ENCODE assay signal across 8 mouse cellular contexts in the genomic region with DNA sequence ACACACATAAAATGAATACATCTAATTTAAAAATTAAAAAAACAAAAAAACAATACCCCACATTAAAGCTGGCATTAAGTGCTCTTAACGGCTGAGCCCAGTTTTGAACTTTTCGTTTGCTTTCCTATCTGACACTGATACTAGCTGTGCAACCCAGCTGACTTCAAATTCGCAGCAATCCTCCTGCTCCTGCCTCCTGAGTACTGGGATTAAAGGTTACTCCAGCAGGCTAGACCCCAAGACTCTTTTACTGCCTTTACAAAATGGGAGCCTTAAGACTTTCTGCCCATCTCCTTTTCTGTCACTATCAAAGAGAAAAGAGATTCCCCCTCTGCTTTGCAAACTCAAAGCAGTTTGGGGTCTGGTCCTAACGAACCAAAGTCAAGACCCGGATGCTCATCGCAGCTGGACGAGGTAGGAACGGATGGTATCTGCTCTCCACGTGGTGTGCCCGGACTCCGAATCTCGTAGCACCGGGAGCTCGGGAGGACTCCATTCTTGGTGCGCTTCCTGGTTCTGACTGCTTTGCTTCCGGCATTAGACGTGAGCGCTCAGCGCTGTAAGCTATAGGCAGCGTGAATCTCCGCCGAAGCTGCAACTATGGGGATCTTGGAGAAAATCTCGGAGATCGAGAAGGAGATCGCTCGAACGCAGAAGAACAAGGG. TPM values are rescaled to one million over a fixed set of nuclear protein-coding genes. Genes with fewer than 3 reads are reported as not detected.
A peak's percentile ranks its signal among the peaks of the same experiment; 100 is the strongest.
DNase-seq lines count a peak whose midpoint lies in the region; ATAC-seq and TF ChIP-seq lines count a peak whose summit lies in the region.

Gene Drg2 (plus strand): TSS at position 512 of the 665 bp plus-strand sequence.

- ATAC-seq in erythroid progenitor cell, adult 5-6 weeks (replicated peaks; ENCODE audit: low FRiP score, poor library complexity, severe bottlenecking): peak; percentile 76
- peak; percentile 78 for ATAC-seq in heart, embryonic 12.5 days (ENCODE audit: insufficient number of reproducible peaks, low FRiP score)
- ATAC-seq in kidney, postnatal 0 days (replicated peaks; ENCODE audit: low FRiP score, low read depth): peak; percentile 84
- ATAC-seq in liver, embryonic 11.5 days (replicated peaks; ENCODE audit: low FRiP score): peak; percentile 94
- ATAC-seq in stomach, embryonic 14.5 days (ENCODE audit: insufficient number of reproducible peaks, insufficient read depth, low FRiP score, low read depth): peak; percentile 90

- peak within 1 kb of the TSS; percentile 86 for H3K4me3 ChIP-seq in heart, embryonic 12.5 days
- H3K4me3 ChIP-seq in kidney, postnatal 0 days (replicated peaks; ENCODE audit: low read depth, low read length): peak within 1 kb of the TSS; percentile 68
- peak within 1 kb of the TSS; percentile 71 for H3K4me3 ChIP-seq in liver, embryonic 11.5 days (ENCODE audit: low read depth, low read length)
- peak within 1 kb of the TSS; percentile 76 for H3K4me3 ChIP-seq in stomach, embryonic 14.5 days (ENCODE audit: low read depth, low read length)

- H3K4me2 ChIP-seq in heart, embryonic 12.5 days: peak within 1 kb of the TSS; percentile 96
- peak within 1 kb of the TSS; percentile 71 for H3K4me2 ChIP-seq in kidney, postnatal 0 days (ENCODE audit: low read length)
- H3K4me2 ChIP-seq in liver, embryonic 11.5 days: peak within 1 kb of the TSS; percentile 68
- H3K4me2 ChIP-seq in stomach, embryonic 14.5 days (replicated peaks; ENCODE audit: low read depth, low read length): peak within 1 kb of the TSS; percentile 84

- peaks cover 11% of the 10 kb centered on the region for H3K4me1 ChIP-seq in heart, embryonic 12.5 days (replicated peaks)
- H3K4me1 ChIP-seq in kidney, postnatal 0 days (replicated peaks; ENCODE audit: insufficient read depth, low read length): 0 out of 2 replicates have a peak, but pooled peaks cover 5% of the 10 kb centered on the region
- H3K4me1 ChIP-seq in liver, embryonic 11.5 days (replicated peaks; ENCODE audit: control insufficient read depth, insufficient read depth, low read length): peaks cover 9% of the 10 kb centered on the region; the same call in 1 of the 2 replicates
- H3K4me1 ChIP-seq in stomach, embryonic 14.5 days (ENCODE audit: control insufficient read depth, insufficient read depth, low read length): peaks cover 4% of the 10 kb centered on the region

- H3K27me3 ChIP-seq in heart, embryonic 12.5 days (replicated peaks): 0 out of 2 replicates have a peak, but pooled peaks cover 8% of the 10 kb centered on the region
- no peaks in the 10 kb centered on the region for H3K27me3 ChIP-seq in kidney, postnatal 0 days (ENCODE audit: insufficient read depth, low read length)
- no peaks in the 10 kb centered on the region for H3K27me3 ChIP-seq in liver, embryonic 11.5 days (replicated peaks; ENCODE audit: control insufficient read depth, insufficient read depth, low read length)
- H3K27me3 ChIP-seq in stomach, embryonic 14.5 days (ENCODE audit: control insufficient read depth, insufficient read depth, low read length): no peaks in the 10 kb centered on the region

- TF ChIP-seq CTCF in kidney, postnatal 0 days (IDR thresholded peaks at IDR 0.05; ENCODE audit: low read depth): no peak; the same call in 1 of the 2 replicates

- H3K36me3 ChIP-seq in heart, embryonic 12.5 days: peaks cover 29% of the 10 kb centered on the region
- peaks cover 11% of the 10 kb centered on the region; the same call in 1 of the 2 replicates for H3K36me3 ChIP-seq in kidney, postnatal 0 days (ENCODE audit: insufficient read depth, low read length)
- H3K36me3 ChIP-seq in liver, embryonic 11.5 days (ENCODE audit: control insufficient read depth, insufficient read depth, low read length): peaks cover 12% of the 10 kb centered on the region
- H3K36me3 ChIP-seq in stomach, embryonic 14.5 days (ENCODE audit: control insufficient read depth, insufficient read depth, low read length): peaks cover 21% of the 10 kb centered on the region

- 4% methylated on average over 27 of the region's 27 CpGs for WGBS in heart, embryonic 12.5 days
- 5% methylated on average over 27 of the region's 27 CpGs for WGBS in kidney, postnatal 0 days
- WGBS in liver, embryonic 11.5 days: 4% methylated on average over 27 of the region's 27 CpGs
- WGBS in stomach, embryonic 14.5 days: 5% methylated on average over 27 of the region's 27 CpGs

- no peaks in the 10 kb centered on the region for H3K9me3 ChIP-seq in heart, embryonic 12.5 days (replicated peaks)
- no peaks in the 10 kb centered on the region for H3K9me3 ChIP-seq in kidney, postnatal 0 days (replicated peaks; ENCODE audit: low read length)
- no peaks in the 10 kb centered on the region for H3K9me3 ChIP-seq in liver, embryonic 11.5 days (ENCODE audit: control insufficient read depth, low read length)
- no peaks in the 10 kb centered on the region for H3K9me3 ChIP-seq in stomach, embryonic 14.5 days (ENCODE audit: control insufficient read depth, low read depth, low read length)

- H3K27ac ChIP-seq in heart, embryonic 12.5 days (ENCODE audit: poor library complexity, severe bottlenecking): no peak within 1 kb of the TSS
- H3K27ac ChIP-seq in kidney, postnatal 0 days: peak within 1 kb of the TSS; percentile 43
- peak within 1 kb of the TSS; percentile 26; the same call in 1 of the 2 replicates for H3K27ac ChIP-seq in liver, embryonic 11.5 days (ENCODE audit: low read depth, low read length)
- H3K27ac ChIP-seq in stomach, embryonic 14.5 days (ENCODE audit: low read length): no peak within 1 kb of the TSS

- peak within 1 kb of the TSS; percentile 93 for H3K9ac ChIP-seq in heart, embryonic 12.5 days
- H3K9ac ChIP-seq in kidney, postnatal 0 days (ENCODE audit: low read depth, low read length): peak within 1 kb of the TSS; percentile 87
- H3K9ac ChIP-seq in liver, embryonic 11.5 days (ENCODE audit: low read depth, low read length): peak within 1 kb of the TSS; percentile 79
- peak within 1 kb of the TSS; percentile 82 for H3K9ac ChIP-seq in stomach, embryonic 14.5 days (replicated peaks; ENCODE audit: low read depth, low read length)

- peak; percentile 91 for DNase-seq in CD4-positive helper T cell, adult 2 months (ENCODE audit: low read depth, low spot score)
- DNase-seq in brain, embryonic 18.5 days (ENCODE audit: low read depth, low spot score): peak; percentile 76
- DNase-seq in kidney, postnatal 0 days (ENCODE audit: low spot score): peak; percentile 95
- DNase-seq in liver, embryonic 11.5 days (ENCODE audit: low spot score): peak; percentile 89
- DNase-seq in naive thymus-derived CD4-positive, alpha-beta T cell, adult 2 months (ENCODE audit: low read depth): peak; percentile 94

RNA-seq across cellular contexts. Expression of gene Drg2, which starts in this region (rescaled TPM):
- total RNA-seq in erythroid progenitor cell, adult 5-6 weeks (2015; ENCODE audit: low replicate concordance): 9.6 and 9.7 TPM in 2 replicates
- 4.6 and 25.8 TPM in 2 replicates for total RNA-seq in erythroid progenitor cell, adult 5-6 weeks (2017; ENCODE audit: low replicate concordance)
- 67.1 and 69.4 TPM in 2 replicates for polyA plus RNA-seq in heart, embryonic 12.5 days (2016; fragmentation: Nextera tagmentation; extraction: Ambion mirVana)
- 77.4 and 80.7 TPM in 2 replicates for polyA plus RNA-seq in kidney, postnatal 0 days (2015; fragmentation: Nextera tagmentation; extraction: Ambion mirVana)
- polyA plus RNA-seq in liver, embryonic 11.5 days (2014; fragmentation: Nextera tagmentation; extraction: Ambion mirVana): 98.5 and 105 TPM in 2 replicates
- polyA plus RNA-seq in stomach, embryonic 14.5 days (2014; fragmentation: Nextera tagmentation; extraction: Ambion mirVana): 98.8 and 110 TPM in 2 replicates

Comparison
In these comparisons a context has a peak if more than half of its experiments do, and no peak if none do; other contexts are left out.
1. H3K27ac ChIP-seq: peak in kidney, postnatal 0 days (single experiment) and liver, embryonic 11.5 days (single experiment); none in heart, embryonic 12.5 days (single experiment) and stomach, embryonic 14.5 days (single experiment).
2. Peak in every context shown above with its lines, with median percentiles within 50 percentile points of each other: DNase-seq, ATAC-seq, H3K4me2 ChIP-seq, H3K4me3 ChIP-seq and H3K9ac ChIP-seq.